Mouse (Mus musculus): ENCODE measurements at regions not wholly inside any gene's neighbourhood (a gene's known extent, or its start where the extent isn't known, plus 50 kb on each side); places are given as distances from the start of the nearest gene placed in this dataset.

DNA sequence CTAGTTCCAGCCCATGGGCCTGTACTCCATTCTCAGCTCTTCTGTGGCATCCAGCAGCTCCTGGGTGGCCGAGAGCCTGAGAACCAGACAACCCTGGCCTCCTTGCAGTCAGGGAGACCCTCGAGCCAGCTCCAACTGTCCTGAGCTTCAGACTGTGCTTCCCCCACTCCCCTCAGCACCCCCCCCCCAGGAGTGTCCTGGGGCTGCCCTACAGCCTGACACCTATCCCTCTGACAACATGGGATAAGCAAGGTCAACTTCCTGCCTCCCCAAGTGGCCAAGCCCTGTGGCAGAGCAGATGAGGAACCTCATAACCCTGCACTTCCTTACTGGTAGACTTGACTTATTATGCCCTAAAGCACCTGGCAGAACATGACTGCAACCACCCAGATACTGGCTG lies 823.1 kb upstream of the Tenm2 start:
- ATAC-seq (replicated peaks; ENCODE audit: poor library complexity), result no peak

DNA sequence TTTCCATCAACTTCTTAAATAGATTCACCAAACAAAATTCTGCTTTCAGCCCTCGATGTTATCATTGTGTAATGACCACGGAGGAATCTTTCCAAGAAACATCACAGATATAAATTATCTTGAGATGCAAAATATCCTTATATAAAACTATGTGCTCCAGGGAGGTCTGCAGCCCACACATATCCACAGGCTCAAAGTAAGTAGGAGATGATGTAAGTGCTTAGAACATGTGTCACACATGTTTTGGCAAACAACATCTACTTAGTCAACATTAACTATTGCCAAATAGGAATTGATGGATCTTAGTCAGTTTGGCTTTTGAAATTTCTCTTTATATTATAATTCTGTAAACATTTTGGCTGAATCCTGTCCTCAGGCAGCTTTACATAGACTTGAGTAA lies 800.8 kb upstream of the Tenm2 start:
- ATAC-seq (replicated peaks; ENCODE audit: poor library complexity), result no peak

DNA sequence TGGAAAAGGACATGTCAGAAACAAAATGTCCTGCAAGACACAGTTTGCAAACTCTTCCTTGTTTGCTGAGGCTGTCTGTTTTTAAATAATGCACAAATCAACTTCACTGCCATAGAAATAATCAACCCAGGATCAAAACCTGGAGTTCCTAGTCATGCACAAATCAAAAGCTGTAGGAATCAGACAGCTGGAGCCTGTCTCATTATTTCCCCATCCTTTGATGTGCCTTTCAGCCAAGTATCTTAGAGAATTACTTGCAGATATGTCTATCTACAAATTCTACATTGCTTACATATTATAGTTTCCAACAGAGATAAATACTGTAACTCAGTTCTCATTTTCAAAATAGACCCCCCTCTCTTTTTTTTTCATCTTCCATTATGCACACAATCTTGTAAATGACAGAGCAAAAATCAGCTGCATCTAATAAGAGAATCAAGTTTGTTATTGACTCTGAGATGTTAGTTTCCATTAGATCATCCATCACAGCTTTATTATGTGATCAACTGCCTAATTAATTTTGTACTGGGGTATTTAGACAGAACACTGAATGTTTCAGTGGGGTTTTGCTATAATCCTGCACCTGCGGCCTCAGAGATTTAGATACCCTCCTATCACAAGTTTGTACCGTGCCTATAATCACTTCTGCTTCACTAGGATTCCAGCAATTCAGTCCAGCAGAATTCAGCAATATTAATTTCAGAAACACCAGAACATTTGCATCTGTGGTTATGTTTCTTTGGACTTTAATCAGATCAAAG lies 798.9 kb upstream of the Tenm2 start:
- no peak for ATAC-seq (replicated peaks; ENCODE audit: poor library complexity)

DNA sequence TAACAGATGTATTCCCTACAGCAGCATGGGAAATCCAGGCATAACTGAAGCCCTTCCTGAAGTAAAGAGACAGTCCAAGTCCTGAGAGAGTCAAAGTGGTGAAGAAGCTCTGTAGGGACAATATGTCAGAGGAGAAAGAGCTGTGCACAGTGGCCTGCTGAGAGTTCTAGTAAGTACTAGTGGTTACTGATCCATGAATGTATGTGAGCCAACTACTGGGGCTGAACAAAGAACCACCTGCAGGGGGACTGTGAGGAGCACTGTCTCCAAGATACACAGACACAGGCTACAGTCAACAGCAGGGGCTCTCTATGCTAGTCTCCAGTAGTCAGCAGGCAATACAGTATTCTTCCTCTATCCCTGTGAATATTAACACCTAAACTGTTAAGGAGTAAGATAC lies 785.9 kb upstream of the Tenm2 start:
- no peak for ATAC-seq (replicated peaks; ENCODE audit: poor library complexity)

DNA sequence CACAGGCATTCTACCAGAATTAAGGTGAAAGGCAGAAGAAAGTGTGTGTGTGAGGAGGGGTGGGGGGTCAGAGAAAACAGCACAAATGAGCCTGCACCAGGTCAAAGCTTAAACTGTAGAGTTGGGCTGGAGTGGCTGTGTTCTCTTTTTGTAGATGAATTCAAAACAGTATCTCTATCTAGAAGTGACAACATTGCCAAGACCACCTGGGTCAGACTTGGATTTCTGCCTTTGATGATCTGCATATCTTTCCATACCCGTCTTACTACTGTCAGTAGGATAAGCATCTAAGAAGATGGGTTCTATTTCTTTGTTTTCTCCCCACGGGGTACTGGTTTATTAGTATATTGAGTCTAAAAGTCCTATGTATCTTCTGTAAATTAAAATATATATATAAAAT lies 742.4 kb upstream of the Tenm2 start:
- ATAC-seq (replicated peaks; ENCODE audit: poor library complexity), result no peak

DNA sequence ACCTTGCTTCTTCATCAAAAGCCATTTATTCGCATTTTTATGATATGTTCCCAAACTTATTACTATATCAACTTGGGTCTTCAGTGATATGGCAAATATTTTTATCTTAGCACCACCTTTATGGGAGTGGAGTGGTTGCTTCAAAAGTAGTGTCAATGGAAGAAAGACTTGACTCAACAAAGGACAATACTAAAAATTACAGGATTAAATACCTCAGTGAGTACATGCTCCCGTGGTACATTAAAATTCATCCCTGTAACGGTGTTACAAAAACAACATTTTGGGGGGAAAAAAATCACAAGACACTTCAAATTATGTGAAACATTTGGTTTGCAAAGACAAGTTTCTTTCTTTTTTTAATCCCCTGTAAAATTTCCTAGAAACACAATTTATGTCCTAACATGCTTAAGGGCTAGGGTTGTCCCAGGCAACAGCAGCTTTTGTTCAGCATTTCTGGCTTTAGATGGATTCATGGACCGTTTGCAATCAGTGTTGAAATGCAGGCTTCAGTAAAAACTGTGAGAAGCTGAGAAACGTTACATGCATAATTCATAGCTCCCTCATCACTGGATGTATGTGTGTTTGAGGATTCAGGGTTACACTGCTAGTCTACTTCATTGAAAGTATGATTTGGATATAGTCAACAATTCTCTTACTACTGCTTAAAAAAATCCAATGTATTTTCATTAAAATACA lies 700.8 kb upstream of the Tenm2 start:
- ATAC-seq (replicated peaks; ENCODE audit: poor library complexity), result no peak

DNA sequence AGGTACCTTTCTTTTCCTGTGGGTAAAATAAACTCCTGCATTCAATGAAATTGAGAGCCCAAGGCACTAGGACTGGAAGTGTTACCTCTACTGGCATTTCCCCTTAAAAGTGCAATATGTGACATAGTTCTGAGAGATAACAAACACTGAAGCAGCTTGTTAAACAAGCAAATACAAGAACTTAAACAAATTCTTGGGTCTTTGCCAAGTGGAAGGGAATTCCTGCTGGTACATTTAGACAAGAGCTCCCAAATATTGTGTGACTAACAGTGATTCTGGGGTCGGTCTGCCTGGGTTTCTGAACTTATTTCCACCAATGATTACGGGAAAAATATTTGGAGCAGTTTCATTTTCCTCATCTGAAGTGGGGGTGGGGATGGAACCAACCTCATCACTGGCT lies 677.4 kb upstream of the Tenm2 start:
- no peak for ATAC-seq (replicated peaks; ENCODE audit: poor library complexity)

DNA sequence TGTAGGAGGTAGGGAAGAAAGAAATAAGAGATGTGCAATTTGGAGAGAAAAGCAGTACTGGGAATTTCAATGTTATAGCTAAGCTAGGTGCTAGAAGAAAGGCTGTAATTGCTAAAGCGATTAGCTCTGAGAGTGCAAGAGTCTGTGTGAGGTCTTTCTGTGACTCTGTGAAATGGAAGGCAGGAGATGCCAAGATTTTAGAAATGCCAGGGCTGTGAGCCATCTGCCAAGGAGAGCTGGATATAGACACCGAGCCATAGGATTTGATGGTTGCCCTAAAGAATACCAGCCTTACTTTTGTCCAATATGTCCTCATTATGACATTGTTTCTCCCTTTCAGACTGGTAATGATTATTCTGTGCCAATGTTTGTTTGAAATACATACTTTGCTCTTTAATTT lies 669.2 kb upstream of the Tenm2 start:
- no peak for ATAC-seq (replicated peaks; ENCODE audit: poor library complexity)

DNA sequence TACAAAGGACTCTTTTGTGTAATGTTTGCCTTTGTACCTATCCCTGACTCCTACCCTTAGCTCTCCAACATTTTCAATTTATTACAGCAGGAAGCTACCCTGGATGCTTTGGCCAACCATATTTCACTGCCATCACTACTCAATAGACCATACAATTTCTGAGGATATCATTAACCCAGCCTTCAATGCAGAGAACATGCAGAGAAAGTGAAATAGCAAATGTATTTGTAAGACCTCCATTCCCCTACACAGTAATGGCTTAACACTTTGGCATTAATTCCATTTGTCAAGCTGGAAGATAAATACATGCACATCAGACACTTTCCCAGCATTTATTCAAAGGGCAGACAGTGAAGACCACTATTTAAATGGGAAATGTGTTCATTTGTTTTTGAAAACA lies 661.9 kb upstream of the Tenm2 start:
- ATAC-seq (replicated peaks; ENCODE audit: poor library complexity), result no peak

DNA sequence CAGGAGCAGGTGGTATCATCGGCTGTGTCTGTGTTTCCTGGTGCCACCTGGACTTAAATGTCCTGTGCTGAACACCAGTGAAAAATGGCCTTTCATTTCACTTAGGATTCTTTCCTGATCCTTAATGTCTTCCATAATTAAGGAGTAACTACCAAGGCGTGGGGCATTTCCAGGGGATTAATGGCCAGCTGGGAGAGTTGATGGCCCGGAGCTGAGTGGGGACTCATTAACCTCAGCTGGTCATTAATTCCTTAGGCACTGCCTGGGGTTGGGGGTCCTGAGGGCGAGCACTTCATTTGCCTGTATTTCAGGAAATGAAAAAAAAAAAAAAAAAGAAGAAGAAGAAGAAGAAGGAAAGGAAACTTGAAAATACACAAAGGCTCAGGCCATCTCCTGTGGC lies 647.0 kb upstream of the Tenm2 start:
- ATAC-seq (replicated peaks; ENCODE audit: poor library complexity), result no peak

DNA sequence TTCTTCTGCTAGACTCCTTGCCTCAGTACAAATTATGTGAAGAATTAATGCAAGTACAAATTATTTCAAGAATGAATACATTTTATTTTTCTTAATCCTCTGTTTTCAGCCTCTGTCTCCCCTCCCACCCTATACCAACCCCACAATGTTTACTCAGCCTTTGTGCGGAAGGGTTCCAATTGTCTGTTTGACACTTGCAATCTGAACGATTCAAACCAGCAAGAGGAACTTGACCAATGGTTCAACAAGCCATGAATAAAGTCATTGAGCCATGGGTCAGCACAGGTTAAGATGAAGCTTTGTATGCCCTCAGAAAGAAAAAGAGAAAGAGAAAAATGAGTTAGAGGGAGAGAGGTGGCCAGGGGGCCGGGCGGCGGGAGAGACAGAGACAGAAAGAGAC lies 601.5 kb upstream of the Tenm2 start:
- ATAC-seq (replicated peaks; ENCODE audit: poor library complexity), result no peak

DNA sequence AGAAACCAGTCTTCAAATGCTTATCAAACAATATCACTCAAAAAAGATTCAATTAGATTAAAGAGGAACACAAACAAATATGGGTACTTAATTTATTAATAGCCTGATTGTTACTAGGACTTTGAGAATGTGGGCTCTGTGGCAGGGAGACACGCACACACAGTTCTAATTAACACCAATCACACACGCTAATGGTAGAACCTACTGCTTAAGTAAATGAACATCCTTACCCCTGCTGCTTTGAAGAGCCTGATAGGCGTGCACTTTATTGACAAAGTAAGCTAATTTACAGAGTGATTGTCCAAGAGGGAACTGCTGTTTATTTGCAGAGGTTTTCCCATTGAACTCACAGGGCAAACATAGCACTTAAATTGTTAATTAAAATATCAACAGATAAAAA lies 595.2 kb upstream of the Tenm2 start:
- ATAC-seq (replicated peaks; ENCODE audit: poor library complexity), result no peak

DNA sequence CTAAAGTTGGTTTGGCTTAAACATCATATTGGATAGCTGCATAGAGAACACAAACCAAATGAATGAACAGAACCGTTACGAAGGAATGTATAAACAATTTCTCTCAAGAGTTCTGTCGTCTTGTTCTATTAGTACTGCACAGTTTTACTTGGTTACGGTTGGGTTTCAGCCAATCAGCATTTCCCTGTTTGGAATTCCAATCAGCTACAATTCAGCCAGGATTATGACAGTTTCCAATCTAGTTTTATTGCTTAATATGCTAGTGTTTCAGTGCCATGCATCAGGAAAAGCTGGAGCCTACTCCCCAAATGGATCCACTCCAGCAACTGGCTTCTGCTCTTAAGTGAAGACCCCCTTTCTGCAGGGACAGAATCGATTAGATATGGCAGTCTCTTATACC lies 571.0 kb upstream of the Tenm2 start:
- no peak for ATAC-seq (replicated peaks; ENCODE audit: poor library complexity)

DNA sequence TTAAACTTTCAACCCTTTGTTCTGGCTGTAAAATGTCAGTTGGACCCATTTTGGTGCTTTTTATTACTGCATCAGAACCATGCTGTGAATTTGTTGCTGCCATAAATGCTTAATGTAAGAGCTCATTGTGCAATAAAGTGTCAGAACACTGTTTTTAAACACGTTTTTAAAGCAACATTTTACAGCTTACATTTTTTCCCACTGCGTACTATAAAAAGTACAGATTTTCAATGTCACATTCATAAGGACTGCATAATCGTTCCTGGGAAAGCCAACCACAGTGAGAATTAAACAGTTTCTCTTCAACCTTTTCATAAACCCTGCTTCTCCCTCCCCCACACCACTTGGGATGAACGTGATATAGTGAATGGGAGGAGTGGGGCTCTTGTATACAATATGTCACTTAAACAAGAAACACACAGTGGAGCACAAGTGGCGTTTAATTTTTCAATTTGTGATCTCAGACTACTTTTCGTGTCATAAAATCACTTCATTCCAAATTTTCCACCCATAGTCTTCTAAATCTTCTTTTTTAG lies 563.1 kb upstream of the Tenm2 start:
- no peak for ATAC-seq (replicated peaks; ENCODE audit: poor library complexity)

DNA sequence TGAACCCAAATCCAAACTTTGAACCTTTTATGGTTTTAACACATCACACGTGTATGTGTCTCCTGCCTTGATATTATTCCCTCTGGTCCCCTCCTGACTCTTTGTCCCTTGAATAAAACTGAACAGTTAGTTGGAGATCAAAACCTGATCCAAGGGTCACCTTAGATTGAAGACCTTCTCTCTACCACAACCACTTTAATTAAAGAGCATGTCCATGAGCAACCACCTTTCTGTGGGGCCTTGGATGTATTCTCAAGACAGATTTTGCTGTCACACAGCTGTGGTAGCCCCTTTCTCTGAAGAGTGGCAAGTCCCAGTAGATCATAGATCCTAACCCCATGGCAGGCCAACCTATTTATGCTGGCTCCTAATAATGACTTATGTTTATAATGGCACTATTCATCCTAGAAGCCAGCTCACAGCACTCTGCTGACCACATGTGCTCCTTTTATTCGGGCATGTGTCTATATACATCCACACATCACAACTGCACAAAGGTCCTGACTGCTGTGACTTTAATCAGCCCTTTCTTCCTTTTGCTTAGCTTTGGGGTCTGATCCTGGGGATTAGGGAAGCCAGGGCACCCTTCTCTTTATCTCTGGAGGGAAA lies 536.8 kb upstream of the Tenm2 start:
- ATAC-seq (replicated peaks; ENCODE audit: poor library complexity), result no peak

DNA sequence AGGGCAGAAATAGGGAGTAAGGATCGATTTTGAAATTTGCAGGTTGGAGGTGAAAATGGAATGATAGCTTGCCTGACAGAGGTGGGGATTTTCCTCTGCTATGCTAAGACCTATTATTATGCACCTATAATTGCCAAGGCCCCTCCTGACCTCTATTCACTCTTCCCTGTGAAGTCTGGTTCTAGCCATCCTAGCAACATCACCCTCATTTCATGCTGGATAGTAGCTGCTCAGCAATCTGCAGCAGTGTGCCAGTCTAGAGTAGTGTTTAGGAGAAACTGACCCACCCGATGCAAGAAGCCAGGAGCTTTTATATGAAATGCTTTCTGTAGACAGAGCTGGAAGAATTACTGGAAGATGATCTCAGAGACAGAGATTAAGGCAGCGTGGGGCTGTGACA lies 535.1 kb upstream of the Tenm2 start:
- ATAC-seq (replicated peaks; ENCODE audit: poor library complexity), result no peak

DNA sequence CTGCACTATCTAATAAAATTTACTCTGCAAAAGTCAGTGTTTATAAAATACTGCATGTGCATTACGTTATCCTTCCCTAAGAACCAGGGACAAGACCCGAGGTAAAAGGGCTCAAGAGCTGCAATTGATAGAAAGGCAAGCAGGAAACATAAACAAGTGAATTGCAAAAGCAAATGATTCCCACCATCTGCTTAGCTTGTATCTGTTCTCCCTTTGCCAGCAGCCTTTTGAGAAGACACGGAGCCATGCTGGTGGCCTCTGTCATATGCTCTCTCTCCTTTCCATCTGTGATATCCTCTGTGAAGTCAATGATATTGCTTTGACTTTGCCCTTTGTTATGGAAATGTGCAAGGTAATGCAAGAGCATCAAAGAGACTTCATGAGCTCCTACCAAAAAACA lies 532.4 kb upstream of the Tenm2 start:
- ATAC-seq (replicated peaks; ENCODE audit: poor library complexity), result no peak

DNA sequence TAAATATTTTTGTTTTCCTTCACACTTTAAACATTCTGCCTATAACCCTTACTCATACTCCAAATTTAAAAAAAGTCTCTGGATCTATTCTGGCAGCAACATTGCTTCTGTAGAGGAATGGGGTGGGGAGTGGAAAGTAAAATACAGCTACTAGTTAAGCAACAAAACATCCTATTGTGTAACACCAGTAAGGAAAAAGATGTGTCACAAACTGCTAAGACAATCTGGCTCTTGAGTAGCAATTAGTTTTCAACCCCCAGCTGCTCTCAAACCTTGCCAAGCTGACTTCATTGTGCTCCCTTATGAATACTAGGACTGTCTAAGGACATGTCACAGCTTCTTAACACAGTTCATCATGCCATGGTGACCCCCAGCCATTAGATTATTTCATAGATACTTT lies 500.2 kb upstream of the Tenm2 start:
- no peak for ATAC-seq (replicated peaks; ENCODE audit: poor library complexity)

DNA sequence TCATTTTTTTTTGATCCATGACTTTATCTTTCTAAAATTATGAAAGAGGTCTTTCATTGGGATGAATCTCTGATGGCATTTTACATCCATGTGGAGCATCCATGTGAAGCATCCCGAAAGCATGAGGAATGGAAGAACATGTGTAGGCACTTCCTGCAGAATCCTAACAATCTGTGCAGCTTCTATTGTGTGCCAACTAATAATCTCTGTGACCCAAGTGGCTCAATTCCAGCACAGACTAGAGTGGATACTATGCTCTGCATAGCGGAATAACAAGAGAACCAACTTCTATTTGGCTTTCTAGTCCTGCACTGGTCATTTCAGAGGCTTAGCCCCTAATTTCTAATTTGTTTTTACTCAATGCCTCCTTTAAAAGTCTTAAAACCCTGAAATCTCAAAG lies 499.7 kb upstream of the Tenm2 start:
- no peak for ATAC-seq (replicated peaks; ENCODE audit: poor library complexity)

DNA sequence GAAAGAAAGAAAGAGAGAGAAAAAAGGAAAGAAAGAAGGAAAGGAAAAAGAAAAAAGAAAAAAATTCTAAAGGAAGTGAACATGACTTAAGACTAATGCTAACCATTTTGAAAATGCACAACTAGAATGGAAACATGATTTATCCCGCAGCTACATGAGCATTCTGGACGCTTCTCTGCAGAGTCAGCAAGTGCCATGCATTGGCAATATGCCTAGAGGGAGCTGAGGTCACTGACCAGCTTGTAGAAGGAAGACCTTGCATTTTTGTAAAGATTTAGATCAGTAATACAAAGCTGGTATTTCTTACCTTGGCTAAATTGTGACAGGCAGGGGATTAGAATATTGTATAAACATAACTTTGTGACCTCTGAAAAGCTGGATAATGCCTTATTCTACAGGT lies 461.2 kb upstream of the Tenm2 start:
- no peak for ATAC-seq (replicated peaks; ENCODE audit: poor library complexity)

DNA sequence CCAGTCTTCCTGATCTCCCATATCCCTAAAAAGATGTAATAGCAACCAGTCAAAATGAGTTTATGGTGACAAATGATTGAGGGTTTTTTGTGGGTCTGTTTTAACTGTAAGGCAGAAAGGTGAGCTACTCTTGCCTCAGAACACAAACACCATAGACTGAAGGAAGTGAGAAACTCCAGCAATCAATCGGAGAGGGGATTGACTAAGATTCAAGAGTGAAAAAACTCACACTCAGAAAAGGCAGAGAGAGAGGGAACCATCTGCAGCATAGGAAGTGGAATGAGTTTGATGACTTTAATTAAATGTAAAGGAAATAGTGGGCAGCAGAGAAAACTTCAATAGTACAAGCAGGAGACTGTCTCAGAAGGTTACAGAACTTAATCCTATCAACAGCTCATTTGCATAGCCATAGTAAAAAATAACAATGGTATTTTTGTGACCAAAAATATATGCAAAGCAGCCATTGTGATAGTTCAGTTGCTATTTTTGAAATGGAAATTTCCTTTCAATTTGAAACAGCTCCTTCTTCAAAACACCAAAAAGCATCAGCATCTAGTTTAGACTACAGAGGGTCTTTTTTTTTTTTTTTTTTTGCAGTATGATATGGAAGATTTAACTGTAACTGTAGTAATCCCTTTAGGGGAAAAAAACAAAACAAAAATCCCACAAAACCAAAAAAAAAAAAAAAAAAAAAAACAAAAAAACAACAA lies 442.9 kb upstream of the Tenm2 start:
- no peak for ATAC-seq (replicated peaks; ENCODE audit: poor library complexity)

DNA sequence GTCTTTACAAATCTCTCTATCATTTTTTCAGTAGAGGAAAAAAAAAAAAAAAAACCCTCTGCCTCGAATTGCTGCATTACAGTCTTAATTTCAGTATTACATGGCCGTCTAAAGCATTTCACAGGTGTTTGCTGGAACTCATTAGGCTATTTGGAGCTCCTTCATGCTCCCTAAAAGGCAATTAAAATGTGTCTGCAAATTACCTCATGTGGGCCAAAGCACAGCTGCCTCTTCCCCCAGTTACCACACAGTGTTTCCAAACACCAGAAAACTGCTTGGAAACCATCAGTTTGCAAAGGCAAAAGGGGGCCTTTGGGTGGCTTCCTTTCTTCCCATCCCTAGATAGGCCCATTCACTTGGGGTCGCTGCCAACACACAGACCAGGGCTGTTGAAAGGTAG lies 435.6 kb upstream of the Tenm2 start:
- no peak for ATAC-seq (replicated peaks; ENCODE audit: poor library complexity)

All from megakaryocyte progenitor cell, adult 5-6 weeks (primary cell).